ENCODE assay signal across 11 mouse cellular contexts in the genomic region with DNA sequence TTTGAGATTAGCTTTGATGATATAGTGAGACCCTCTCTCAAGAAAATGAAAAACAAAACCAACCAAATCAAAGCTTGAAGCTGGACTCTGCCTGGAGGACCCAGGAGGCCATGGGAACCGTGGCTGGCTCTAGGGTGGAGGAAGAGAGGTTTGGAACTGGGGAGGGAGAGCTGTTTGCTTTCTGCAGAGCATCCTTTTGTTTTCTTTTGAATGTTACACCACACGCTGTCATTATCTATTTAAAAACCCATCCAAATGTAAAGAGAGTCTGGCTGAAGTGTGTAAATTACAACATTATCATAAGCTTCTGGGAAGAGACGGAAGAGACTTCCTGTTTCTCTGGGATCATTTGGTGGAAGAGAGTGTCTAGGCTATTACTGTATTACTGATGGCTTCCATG. TPM values are rescaled to one million over a fixed set of nuclear protein-coding genes. Genes with fewer than 3 reads are reported as not detected.
DNase-seq lines count a peak whose midpoint lies in the region; ATAC-seq lines count a peak whose summit lies in the region.
"Had no signal": no experiment of that assay in that cellular context is flagged by ENCODE, and none has a peak within 500 bp of the region (broad histone marks: within the 10 kb centered on the region; RNA-seq: fewer than 3 reads in every experiment).

No protein-coding gene starts in this region.

- H3K27ac ChIP-seq in heart, embryonic 10.5 days: peak overlapping the region; percentile 87
- H3K27ac ChIP-seq in kidney, embryonic 16.5 days (ENCODE audit: low read length): peak overlapping the region; percentile 81
- peak overlapping the region; percentile 31; the same call in 1 of the 2 replicates for H3K27ac ChIP-seq in liver, embryonic 13.5 days
- H3K27ac ChIP-seq: macrophage had no signal

- H3K4me1 ChIP-seq in heart, embryonic 10.5 days: peaks cover 94% of the 10 kb centered on the region
- peaks cover 75% of the 10 kb centered on the region for H3K4me1 ChIP-seq in kidney, embryonic 16.5 days (ENCODE audit: insufficient read depth, low read length)
- peaks cover 71% of the 10 kb centered on the region for H3K4me1 ChIP-seq in liver, embryonic 13.5 days (replicated peaks)

- no peak overlapping the region for H3K4me3 ChIP-seq in heart, embryonic 10.5 days
- H3K4me3 ChIP-seq in kidney, embryonic 16.5 days (ENCODE audit: low read length): no peak overlapping the region
- H3K4me3 ChIP-seq in liver, embryonic 13.5 days (replicated peaks): no peak overlapping the region

- no peak for DNase-seq in heart, embryonic 10.5 days (ENCODE audit: low spot score)
- DNase-seq in heart, adult 18-20 months: no peak
- no peak for DNase-seq in kidney, postnatal 25 days
- peak; percentile 47 for DNase-seq in ZHBTc4 (ENCODE audit: low read depth, low spot score)
- no peak for DNase-seq in liver, embryonic 13.5 days
- no peak for DNase-seq in adrenal gland, postnatal 10 days
- DNase-seq: adrenal gland, postnatal 14 days; thymus, adult 2 months had no signal

- no peak for ATAC-seq in kidney, embryonic 16.5 days (ENCODE audit: low FRiP score, low TSS enrichment)
- ATAC-seq in liver, embryonic 13.5 days (ENCODE audit: low read depth): no peak
- ATAC-seq in erythroid progenitor cell, adult 5-6 weeks (replicated peaks; ENCODE audit: low FRiP score, poor library complexity, severe bottlenecking): no peak

- H3K4me2 ChIP-seq in kidney, embryonic 16.5 days (replicated peaks; ENCODE audit: low read depth, low read length): no peak overlapping the region
- H3K4me2 ChIP-seq in liver, embryonic 13.5 days: no peak overlapping the region

- peaks cover 11% of the 10 kb centered on the region for H3K36me3 ChIP-seq in heart, embryonic 10.5 days
- H3K36me3 ChIP-seq in kidney, embryonic 16.5 days (ENCODE audit: insufficient read depth, low read length): no peaks in the 10 kb centered on the region
- H3K36me3 ChIP-seq in liver, embryonic 13.5 days: no peaks in the 10 kb centered on the region

- no peaks in the 10 kb centered on the region for H3K9me3 ChIP-seq in heart, embryonic 10.5 days
- H3K9me3 ChIP-seq in kidney, embryonic 16.5 days (ENCODE audit: low read length): no peaks in the 10 kb centered on the region
- H3K9me3 ChIP-seq in liver, embryonic 13.5 days (replicated peaks): no peaks in the 10 kb centered on the region

- H3K27me3 ChIP-seq in heart, embryonic 10.5 days (ENCODE audit: insufficient read depth, poor library complexity, severe bottlenecking): no peaks in the 10 kb centered on the region
- H3K27me3 ChIP-seq in kidney, embryonic 16.5 days (ENCODE audit: insufficient read depth, low read length): no peaks in the 10 kb centered on the region
- no peaks in the 10 kb centered on the region for H3K27me3 ChIP-seq in liver, embryonic 13.5 days

- H3K9ac ChIP-seq in kidney, embryonic 16.5 days (replicated peaks; ENCODE audit: low read length): no peak overlapping the region
- no peak overlapping the region for H3K9ac ChIP-seq in liver, embryonic 13.5 days

- 58% methylated on average over 3 of the region's 3 CpGs for WGBS in heart, embryonic 10.5 days
- WGBS in kidney, embryonic 16.5 days: 55% methylated on average over 3 of the region's 3 CpGs
- 67% methylated on average over 3 of the region's 3 CpGs for WGBS in liver, embryonic 13.5 days (ENCODE audit: insufficient replicate concordance)

RNA-seq across cellular contexts. Expression of a gene that starts 43.1 kb away (rescaled TPM):
- polyA plus RNA-seq in heart, embryonic 10.5 days (2016; fragmentation: Nextera tagmentation; extraction: Ambion mirVana): 62.6 and 67.8 TPM in 2 replicates
- 10 to 100 TPM; 23.8 to 31.7 TPM for total RNA-seq in heart, adult 18-20 months (2021)
- 44.8 and 49.2 TPM in 2 replicates for polyA plus RNA-seq in kidney, embryonic 16.5 days (2015; fragmentation: Nextera tagmentation; extraction: Ambion mirVana)
- polyA plus RNA-seq in liver, embryonic 13.5 days (2015; fragmentation: Nextera tagmentation; extraction: Ambion mirVana): 7.3 and 8.6 TPM in 2 replicates
- 16.2 and 21.4 TPM in 2 replicates for total RNA-seq in erythroid progenitor cell, adult 5-6 weeks (2015; ENCODE audit: low replicate concordance)
- 10.8 and 13.0 TPM in 2 replicates for total RNA-seq in erythroid progenitor cell, adult 5-6 weeks (2017; ENCODE audit: low replicate concordance)
- total RNA-seq in adrenal gland, postnatal 10 days (2021): 10 to 100 TPM; 49.3 to 53.7 TPM

Comparison
In these comparisons a context has a peak if more than half of its experiments do, and no peak if none do; other contexts are left out.
1. H3K27ac ChIP-seq: peak in every context shown above with its lines; median percentile 87 in heart, embryonic 10.5 days; 81 in kidney, embryonic 16.5 days; 31 in liver, embryonic 13.5 days.